Mouse (Mus musculus) ES-E14 (cell line): ENCODE measurements around the gene Blvrb. TPM values are rescaled to one million over a fixed set of nuclear protein-coding genes. Genes with fewer than 3 reads are reported as not detected.

Experiments
- DNase-seq: peaks from one replicate; pipeline ENCODE4 v3.0.0-alpha.2; 2013; ENCODE audit warnings: low read depth, low spot score
- H3K27ac ChIP-seq: 2 replicates; pipeline ENCODE4 v1.5.1; 2012; ENCODE audit warnings: low read depth, mild to moderate bottlenecking, low read length, moderate library complexity, mixed read lengths; ENCODE audit not compliant: poor library complexity, insufficient read depth, severe bottlenecking
- H3K36me3 ChIP-seq: 2 replicates; pipeline ENCODE4 v1.6.1; 2012; ENCODE audit warnings: mild to moderate bottlenecking, low read length, moderate library complexity, mixed read lengths; ENCODE audit not compliant: control insufficient read depth, poor library complexity, insufficient read depth, severe bottlenecking
- H3K4me1 ChIP-seq, 2 experiments: fragments of 150-350 bp in 1 of 2; sonication (generic) in 1 of 2; 2 replicates each; pipeline ENCODE4 v1.6.1; 2012; ENCODE audit warnings: low read length in 2 of 2, mild to moderate bottlenecking in 1 of 2, mixed read lengths in 1 of 2; ENCODE audit not compliant: control insufficient read depth in 2 of 2, insufficient read depth in 2 of 2, poor library complexity in 1 of 2
- H3K4me3 ChIP-seq, 2 experiments: fragments of 150-350 bp in 1 of 2; sonication (generic) in 1 of 2; 2 replicates each; pipeline ENCODE4 v1.5.1; 2012; ENCODE audit warnings: low read length in 2 of 2, low read depth in 1 of 2, mild to moderate bottlenecking in 1 of 2, mixed read lengths in 1 of 2; ENCODE audit not compliant: insufficient read depth in 1 of 2, poor library complexity in 1 of 2, severe bottlenecking in 1 of 2
- H3K9ac ChIP-seq: 2 replicates; pipeline ENCODE4 v1.6.1; 2012; ENCODE audit warnings: low read depth, mild to moderate bottlenecking, low read length, mixed read lengths; ENCODE audit not compliant: poor library complexity, insufficient read depth, severe bottlenecking
- H3K9me3 ChIP-seq: fragments of 150-350 bp; sonication (generic); 2 replicates; pipeline ENCODE4 v1.6.1; 2012; ENCODE audit warnings: low read depth, mild to moderate bottlenecking, low read length; ENCODE audit not compliant: control insufficient read depth, insufficient read depth
- CHD2 ChIP-seq: IDR thresholded peaks from 2 replicates; pipeline ENCODE4 v1.6.1; 2014; ENCODE audit warnings: mild to moderate bottlenecking, low read depth, low read length, inconsistent platforms
- HCFC1 ChIP-seq: IDR thresholded peaks from 2 replicates; pipeline ENCODE4 v1.6.1; 2012; ENCODE audit warnings: low read length, inconsistent platforms, borderline replicate concordance; ENCODE audit not compliant: insufficient read depth
- MAFK ChIP-seq: IDR thresholded peaks from 2 replicates; pipeline ENCODE4 v1.6.1; 2014; ENCODE audit warnings: mild to moderate bottlenecking, low read depth, low read length, inconsistent platforms; ENCODE audit not compliant: insufficient read depth
- ZC3H11A ChIP-seq: IDR thresholded peaks from 2 replicates; pipeline ENCODE4 v1.6.1; 2012; ENCODE audit warnings: low read depth, mild to moderate bottlenecking, inconsistent platforms, low read length, borderline replicate concordance
- ZNF384 ChIP-seq: IDR thresholded peaks from 2 replicates; pipeline ENCODE4 v1.6.1; 2012; ENCODE audit warnings: low read depth, low read length, inconsistent platforms
- in situ Hi-C, 2 experiments: fragments of 600-800 bp; cut with MboI; formaldehyde crosslinking; loops; one replicate each; pipeline ENCODE4 v1.15.1; 2025; ENCODE audit warnings: low sequenced_read_pairs in 2 of 2, inconsistent platforms in 1 of 2; ENCODE audit not compliant: unreplicated experiment in 2 of 2
- total RNA-seq: library from RNA; depleted of rRNA; stranded (reverse); fragments of 300-350 nt; gene quantifications from 2 replicates; pipeline ENCODE4 v1.2.3, GENCODE M21; 2012

Gene Blvrb
- total RNA-seq, 1 experiment = 29.6 TPM

- H3K27ac ChIP-seq = no peak overlapping the region
- peaks cover 0 to 4% of the 10 kb centered on the region in 2 experiments; a peak in 2 of 4 replicates for H3K4me1 ChIP-seq
- H3K36me3 ChIP-seq = peaks cover 5% of the 10 kb centered on the region; the same call in 1 of the 2 replicates
- in situ Hi-C loops = no loop called here
- H3K9me3 ChIP-seq = no peaks in the 10 kb centered on the region
- DNase-seq = no peak
- no peak overlapping the region for H3K4me3 ChIP-seq
- no peak overlapping the region for H3K9ac ChIP-seq
- TF ChIP-seq ZNF384 (no peak), MAFK (no peak), ZC3H11A (no peak), CHD2 (no peak), HCFC1 (no peak)
These were observed 10.8 kb downstream of the Blvrb start for GRCm38 (mm10) chr7:27458614-27459013.

DNA sequence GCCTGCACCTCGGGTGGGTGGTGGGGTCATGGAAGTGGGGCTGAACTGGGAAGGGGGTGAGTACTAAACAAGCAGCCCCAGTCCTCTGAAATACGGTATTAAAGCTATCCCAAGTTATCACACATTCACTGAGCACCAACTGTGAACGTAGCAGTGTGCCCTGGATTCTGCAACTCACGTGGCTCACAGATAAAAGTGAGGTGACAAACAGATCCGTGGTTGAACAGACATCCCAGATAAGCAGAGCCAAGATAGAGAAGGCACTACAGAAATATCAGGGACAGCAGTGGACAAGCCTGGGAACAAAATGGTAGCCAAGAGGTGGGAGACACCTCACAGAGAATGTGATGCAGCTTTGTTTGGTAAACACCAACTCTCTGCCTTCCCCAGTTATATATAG, 11.9 kb downstream of the Blvrb start:
- no peaks in the 10 kb centered on the region for H3K9me3 ChIP-seq
- no peak overlapping the region for H3K4me3 ChIP-seq
- H3K9ac ChIP-seq = no peak overlapping the region
- no peak for DNase-seq
- in situ Hi-C loops = no loop called here
- peaks cover 5% of the 10 kb centered on the region; the same call in 1 of the 2 replicates for H3K36me3 ChIP-seq
- no peak overlapping the region for H3K27ac ChIP-seq
- no peak for TF ChIP-seq MAFK
- TF ChIP-seq HCFC1 = no peak
- TF ChIP-seq ZNF384 = no peak
- no peak for TF ChIP-seq ZC3H11A
- TF ChIP-seq CHD2 = no peak
- H3K4me1 ChIP-seq = peaks cover 0 to 4% of the 10 kb centered on the region in 2 experiments; a peak in 2 of 4 replicates

- in situ Hi-C loops = no loop called here
- no peak for DNase-seq
- Histone ChIP-seq H3K4me3 (no peak overlapping the region), H3K36me3 (peaks cover 5% of the 10 kb centered on the region; the same call in 1 of the 2 replicates), H3K9ac (no peak overlapping the region), H3K9me3 (no peaks in the 10 kb centered on the region), H3K4me1 (peaks cover 0 to 4% of the 10 kb centered on the region in 2 experiments; a peak in 2 of 4 replicates), H3K27ac (no peak overlapping the region)
- TF ChIP-seq MAFK (no peak), ZC3H11A (no peak)
These were observed 12.7 kb downstream of the Blvrb start for GRCm38 (mm10) chr7:27460477-27460876.

DNA sequence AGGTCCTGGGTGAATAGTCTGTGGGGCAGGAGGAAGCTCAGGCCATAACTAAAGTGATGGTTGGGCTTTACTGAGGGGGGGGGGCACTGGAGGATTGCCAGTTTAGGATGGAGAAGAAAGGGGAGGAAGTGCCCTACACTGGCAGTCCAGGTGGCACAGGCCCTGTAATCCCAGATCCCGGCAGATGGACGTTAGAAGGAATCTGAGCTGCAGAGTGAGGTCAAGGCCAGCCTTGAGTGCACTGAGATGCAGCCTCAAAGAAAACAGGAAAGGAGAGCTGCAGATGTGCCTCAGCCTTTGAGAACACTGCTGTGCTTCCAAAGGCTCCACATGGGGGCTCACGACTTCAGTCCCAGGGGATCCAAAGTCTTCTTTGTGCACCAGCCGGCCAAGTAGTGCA, 19.9 kb downstream of the Blvrb start:
- in situ Hi-C loops = no loop called here
- Histone ChIP-seq H3K9me3 (no peaks in the 10 kb centered on the region), H3K4me1 (peaks cover 5 to 9% of the 10 kb centered on the region in 2 experiments; a peak in 2 of 4 replicates), H3K9ac (no peak overlapping the region), H3K36me3 (no peaks in the 10 kb centered on the region; the same call in 1 of the 2 replicates), H3K27ac (no peak overlapping the region), H3K4me3 (no peak overlapping the region)
- TF ChIP-seq HCFC1 (no peak), MAFK (no peak), ZC3H11A (no peak), ZNF384 (no peak), CHD2 (no peak)
- DNase-seq = no peak

- H3K36me3 ChIP-seq = 0 out of 2 replicates have a peak, but pooled peaks cover 4% of the 10 kb centered on the region
- H3K9me3 ChIP-seq = no peaks in the 10 kb centered on the region
- in situ Hi-C loops = no loop called here
- H3K4me1 ChIP-seq = peaks cover 5 to 15% of the 10 kb centered on the region in 2 experiments; a peak in 2 of 4 replicates
- no peak overlapping the region for H3K4me3 ChIP-seq
- no peak overlapping the region for H3K27ac ChIP-seq
- no peak for TF ChIP-seq ZC3H11A
- no peak overlapping the region for H3K9ac ChIP-seq
- DNase-seq = no peak
These were observed 23.8 kb downstream of the Blvrb start for GRCm38 (mm10) chr7:27471390-27472120.
